Mouse (Mus musculus) cortical plate, adult 2 months (tissue): Measurements from ENCODE around the gene Epo. TPM values are rescaled to one million over a fixed set of nuclear protein-coding genes. Genes with fewer than 3 reads are reported as not detected.

Experiments
- H3K27ac ChIP-seq: fragments of 200-500 bp; 2 replicates; pipeline ENCODE4 v1.5.1; 2012; ENCODE audit warnings: low read length, control low read depth, inconsistent platforms; ENCODE audit not compliant: insufficient read depth
- H3K4me1 ChIP-seq: fragments of 200-500 bp; 2 replicates; pipeline ENCODE4 v1.6.1; 2011; ENCODE audit warnings: low read length; ENCODE audit not compliant: control insufficient read depth, insufficient read depth
- H3K4me3 ChIP-seq: fragments of 200-500 bp; 2 replicates; pipeline ENCODE4 v1.5.1; 2011; ENCODE audit warnings: mild to moderate bottlenecking, low read length, control low read depth; ENCODE audit not compliant: insufficient read depth
- CTCF ChIP-seq: fragments of 200-500 bp; IDR thresholded peaks from 2 replicates; pipeline ENCODE4 v1.5.1; 2011; ENCODE audit warnings: mild to moderate bottlenecking, control low read depth, low read length; ENCODE audit not compliant: insufficient read depth; ENCODE audit errors: extremely low read depth
- POLR2A ChIP-seq: fragments of 200-500 bp; IDR thresholded peaks from 2 replicates; pipeline ENCODE4 v1.6.1; 2011; ENCODE audit warnings: mild to moderate bottlenecking, low read length, control low read depth; ENCODE audit not compliant: insufficient read depth; ENCODE audit errors: extremely low read depth
- polyA plus RNA-seq: library from polyadenylated mRNA; depleted of rRNA; stranded (reverse); fragments of >200 nt; gene quantifications from 2 replicates; pipeline ENCODE4 v1.2.3, GENCODE M21; 2012; rRNA removed

Gene Epo
- polyA plus RNA-seq, 1 experiment = not detected

- Histone ChIP-seq H3K27ac (no peak overlapping the region), H3K4me3 (no peak overlapping the region), H3K4me1 (no peaks in the 10 kb centered on the region)
- no peak for TF ChIP-seq CTCF
- no peak for TF ChIP-seq POLR2A
These were observed 77.0 kb downstream of the Epo start for GRCm38 (mm10) chr5:137455866-137456591.

DNA sequence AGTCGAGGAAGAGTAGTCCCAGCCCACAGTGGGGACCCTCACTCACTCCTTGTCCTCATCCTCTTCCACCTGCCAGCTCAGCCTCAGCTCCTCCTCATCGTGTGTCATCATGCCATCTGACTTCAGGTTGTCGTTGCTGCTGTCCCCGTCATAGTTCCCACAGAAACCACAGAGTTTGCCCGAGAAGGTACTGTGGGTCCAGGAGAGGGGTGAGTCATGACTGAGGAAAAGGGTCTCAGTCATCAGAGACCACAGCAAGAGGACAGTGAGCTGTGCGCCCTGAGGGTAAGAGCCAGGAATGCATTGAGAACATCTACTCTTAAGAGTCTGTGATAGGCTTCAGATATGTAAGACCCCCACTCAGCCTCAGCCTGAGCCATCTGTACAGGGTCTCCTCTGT is 77.8 kb downstream of the Epo start:
- Histone ChIP-seq H3K4me3 (no peak overlapping the region), H3K4me1 (no peaks in the 10 kb centered on the region), H3K27ac (no peak overlapping the region)
- TF ChIP-seq CTCF (no peak), POLR2A (no peak)

GRCm38 (mm10) chr5:137445536-137445935 is 87.5 kb downstream of the Epo start:
- no peak for TF ChIP-seq CTCF
- no peak for TF ChIP-seq POLR2A
- H3K4me1 ChIP-seq = no peaks in the 10 kb centered on the region
- H3K27ac ChIP-seq = no peak overlapping the region
- H3K4me3 ChIP-seq = no peak overlapping the region

DNA sequence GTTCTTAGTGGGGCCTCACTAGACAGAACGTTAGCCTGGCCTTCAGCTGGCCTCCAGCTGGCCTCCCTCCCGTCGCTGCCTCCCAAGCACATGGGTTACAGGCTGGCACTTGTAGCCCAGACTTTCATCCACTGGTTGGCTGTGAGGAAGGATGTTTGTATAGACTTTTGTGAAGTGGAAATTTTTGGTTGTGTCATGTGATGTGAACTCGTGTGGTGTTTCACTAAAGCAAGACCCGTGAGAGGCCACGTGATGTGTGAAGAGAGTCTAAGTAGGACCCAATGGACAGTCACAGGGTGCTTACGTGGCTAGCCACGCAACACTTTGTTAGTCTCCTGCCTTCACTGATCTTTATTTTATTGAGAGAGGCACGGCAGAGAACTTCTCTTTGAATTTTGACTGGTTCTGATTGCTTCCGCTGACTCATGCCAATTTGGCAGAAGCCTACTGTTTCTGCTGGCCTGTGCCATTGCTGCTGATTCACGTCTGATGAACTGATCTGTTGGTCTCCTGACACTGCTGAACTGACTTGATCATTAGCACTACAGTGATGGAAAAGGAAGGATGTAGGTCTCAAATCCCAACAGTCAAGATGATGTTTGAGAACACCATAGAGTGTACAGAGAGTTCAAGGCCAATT is 92.7 kb downstream of the Epo start:
- TF ChIP-seq POLR2A (no peak), CTCF (no peak)
- no peaks in the 10 kb centered on the region for H3K4me1 ChIP-seq
- no peak overlapping the region for H3K27ac ChIP-seq
- H3K4me3 ChIP-seq = no peak overlapping the region

DNA sequence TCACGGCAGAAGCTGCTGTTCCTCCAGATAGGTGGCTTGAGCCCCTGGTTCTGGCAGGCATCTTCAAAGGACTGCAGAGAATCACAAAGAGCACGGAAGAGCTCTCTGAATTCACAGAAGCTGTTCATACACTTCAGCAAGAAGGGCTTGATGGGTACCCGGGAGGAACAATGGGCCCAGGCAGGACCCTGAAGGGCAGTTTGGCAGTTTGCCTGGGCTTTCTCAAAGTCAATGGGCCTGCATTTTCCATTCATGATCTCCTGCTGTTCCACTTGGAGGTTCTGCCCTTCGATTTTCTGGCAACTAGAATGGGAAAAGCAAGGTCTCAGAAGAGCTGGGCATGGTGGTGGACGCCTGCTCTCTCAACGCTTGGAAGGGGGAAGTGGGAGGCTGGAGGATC is 99.2 kb downstream of the Epo start:
- no peaks in the 10 kb centered on the region for H3K4me1 ChIP-seq
- no peak overlapping the region for H3K27ac ChIP-seq
- no peak overlapping the region for H3K4me3 ChIP-seq
- no peak for TF ChIP-seq POLR2A
- TF ChIP-seq CTCF = no peak

Other genes starting within 250 kb of the Epo start
- 57.9 and 62.3 TPM in 2 replicates for gene Ache, start 245.7 kb downstream of the Epo start, polyA plus RNA-seq
- 13.3 and 14.1 TPM in 2 replicates for gene Ufsp1, start 238.6 kb downstream of the Epo start, polyA plus RNA-seq
- gene Srrt, start 225.6 kb downstream of the Epo start, polyA plus RNA-seq = 226 and 239 TPM in 2 replicates
- 8.4 and 8.8 TPM in 2 replicates for gene Trip6, start 218.8 kb downstream of the Epo start, polyA plus RNA-seq
- gene Slc12a9, start 199.6 kb downstream of the Epo start, polyA plus RNA-seq = 34.0 and 35.2 TPM in 2 replicates
- 5.8 and 5.9 TPM in 2 replicates for gene Ephb4, start 183.1 kb downstream of the Epo start, polyA plus RNA-seq
- gene Zan, start 56.2 kb downstream of the Epo start, polyA plus RNA-seq = 0.15 and 0.21 TPM in 2 replicates
- 46.4 and 48.5 TPM in 2 replicates for gene Pop7, start 30.7 kb downstream of the Epo start, polyA plus RNA-seq
- 41.0 and 50.2 TPM in 2 replicates for gene Gigyf1, start 14.7 kb downstream of the Epo start, polyA plus RNA-seq
- 653 and 687 TPM in 2 replicates for gene Gnb2, start 268 bp upstream of the Epo start, polyA plus RNA-seq
- 179 and 199 TPM in 2 replicates for gene Actl6b, start 20.3 kb upstream of the Epo start, polyA plus RNA-seq
- gene Tfr2, start 36.6 kb upstream of the Epo start, polyA plus RNA-seq = 22.3 and 25.5 TPM in 2 replicates
- gene Mospd3, start 67.8 kb upstream of the Epo start, polyA plus RNA-seq = 45.1 and 45.3 TPM in 2 replicates
- 12.6 and 13.6 TPM in 2 replicates for gene Pcolce, start 80.5 kb upstream of the Epo start, polyA plus RNA-seq
- 0.23 and 0.29 TPM in 2 replicates for gene Fbxo24, start 95.8 kb upstream of the Epo start, polyA plus RNA-seq
- 11.5 and 15.0 TPM in 2 replicates for gene Lrch4, start 95.9 kb upstream of the Epo start, polyA plus RNA-seq
- gene Gm20605, start 95.9 kb upstream of the Epo start, polyA plus RNA-seq = 11.0 and 12.6 TPM in 2 replicates
- gene Sap25, start 108.1 kb upstream of the Epo start, polyA plus RNA-seq = 24.6 and 26.0 TPM in 2 replicates
- 0.09 and 0.25 TPM in 2 replicates for gene Irs3, start 112.5 kb upstream of the Epo start, polyA plus RNA-seq
- gene Agfg2, start 151.5 kb upstream of the Epo start, polyA plus RNA-seq = 35.7 and 36.7 TPM in 2 replicates
- 69.7 and 74.8 TPM in 2 replicates for gene Nyap1, start 208.4 kb upstream of the Epo start, polyA plus RNA-seq
- gene Tsc22d4, start 212.5 kb upstream of the Epo start, polyA plus RNA-seq = 365 and 366 TPM in 2 replicates
- 26.9 and 27.6 TPM in 2 replicates for gene Ppp1r35, start 245.6 kb upstream of the Epo start, polyA plus RNA-seq